Mouse (Mus musculus): ENCODE results near the gene Cdc42bpb.

The Cdc42bpb gene

GRCm38 (mm10) chr12:111340692-111341091, 36.8 kb downstream of the Cdc42bpb start:
- DNase-seq (ENCODE audit: low read depth, low spot score): no peak

- DNase-seq (ENCODE audit: low read depth, low spot score): no peak
Measured at GRCm38 (mm10) chr12:111337864-111338354, 39.6 kb downstream of the Cdc42bpb start.

GRCm38 (mm10) chr12:111333020-111333605, 44.4 kb downstream of the Cdc42bpb start:
- no peak for DNase-seq (ENCODE audit: low read depth, low spot score)

DNA sequence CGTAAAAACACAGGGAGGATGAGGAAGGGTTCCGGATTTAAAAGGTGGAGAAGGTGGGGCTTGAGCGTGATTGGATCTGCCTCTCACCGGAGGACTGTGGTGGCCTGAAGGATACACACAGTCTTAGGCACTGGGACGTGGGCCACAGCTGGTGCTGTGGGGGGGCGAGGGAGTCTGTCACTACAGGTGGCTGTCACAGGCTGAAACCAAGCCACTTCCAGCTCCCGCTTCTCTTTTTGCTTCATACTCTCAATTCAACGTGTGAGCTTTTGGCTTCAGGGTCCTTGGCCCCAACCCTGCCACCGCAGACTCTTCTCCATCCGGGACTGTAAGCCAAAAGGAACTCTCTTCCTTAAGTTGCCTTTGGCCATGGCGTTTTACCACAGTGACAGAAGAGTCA, 45.1 kb downstream of the Cdc42bpb start:
- no peak for DNase-seq (ENCODE audit: low read depth, low spot score)

DNA sequence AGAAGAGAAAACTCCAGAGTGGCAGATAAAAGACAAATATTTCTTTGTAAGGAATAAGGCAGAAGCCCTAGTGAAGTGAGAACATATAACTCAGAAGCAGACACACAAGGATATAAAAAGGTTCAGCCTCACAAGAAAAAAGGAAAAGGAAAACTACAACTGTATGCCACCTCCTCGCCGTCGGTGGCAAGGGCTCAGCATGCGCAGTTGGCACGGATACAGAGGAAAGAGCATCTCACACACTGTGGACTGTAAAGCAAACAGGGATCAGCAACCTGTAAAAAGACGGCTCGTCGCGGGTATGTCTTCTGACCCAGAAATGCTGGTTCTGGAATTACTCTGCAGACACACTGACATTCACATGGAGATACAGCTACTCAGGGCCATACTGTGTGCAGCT, 45.9 kb downstream of the Cdc42bpb start:
- DNase-seq (ENCODE audit: low read depth, low spot score): no peak

DNA sequence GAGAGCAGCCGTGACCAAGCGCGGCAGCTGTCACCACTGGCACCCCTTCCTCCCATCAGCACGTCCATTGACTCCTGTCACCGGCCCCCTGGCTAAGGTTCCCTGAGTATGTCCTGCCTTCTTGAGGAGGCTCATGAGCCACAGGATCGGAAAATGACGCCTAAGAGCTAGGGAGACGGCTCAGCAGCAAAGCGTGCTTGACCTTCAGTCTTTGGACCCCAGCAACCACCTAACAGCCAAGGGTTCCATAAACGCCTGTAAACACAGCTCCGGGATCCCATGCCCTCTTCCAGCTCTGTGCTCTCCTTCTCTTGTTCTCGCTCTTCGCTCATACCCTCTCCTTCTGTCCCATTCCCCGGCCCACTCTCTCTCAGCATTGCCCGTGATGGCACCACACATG, 48.2 kb downstream of the Cdc42bpb start:
- DNase-seq (ENCODE audit: low read depth, low spot score): no peak

DNA sequence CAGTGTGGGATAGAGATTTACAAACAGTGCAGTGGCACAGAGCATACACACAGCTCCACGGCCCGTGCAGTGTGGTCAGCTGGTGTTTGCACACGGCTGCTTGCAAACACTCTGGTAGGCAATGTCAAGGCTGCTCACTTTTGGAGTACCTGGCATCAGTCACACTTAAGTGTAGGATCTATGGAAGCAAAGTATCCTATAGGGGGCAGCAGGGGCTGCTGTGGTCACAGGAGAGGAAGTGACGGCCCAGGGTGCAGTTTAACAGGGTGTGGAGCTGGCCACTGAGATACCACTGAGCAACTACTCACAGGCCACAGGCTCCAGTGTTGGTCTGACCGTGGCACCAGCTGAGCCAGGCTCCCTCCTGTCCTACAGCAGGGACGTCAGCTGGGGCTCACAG, 49.2 kb downstream of the Cdc42bpb start:
- no peak for DNase-seq (ENCODE audit: low read depth, low spot score)

DNA sequence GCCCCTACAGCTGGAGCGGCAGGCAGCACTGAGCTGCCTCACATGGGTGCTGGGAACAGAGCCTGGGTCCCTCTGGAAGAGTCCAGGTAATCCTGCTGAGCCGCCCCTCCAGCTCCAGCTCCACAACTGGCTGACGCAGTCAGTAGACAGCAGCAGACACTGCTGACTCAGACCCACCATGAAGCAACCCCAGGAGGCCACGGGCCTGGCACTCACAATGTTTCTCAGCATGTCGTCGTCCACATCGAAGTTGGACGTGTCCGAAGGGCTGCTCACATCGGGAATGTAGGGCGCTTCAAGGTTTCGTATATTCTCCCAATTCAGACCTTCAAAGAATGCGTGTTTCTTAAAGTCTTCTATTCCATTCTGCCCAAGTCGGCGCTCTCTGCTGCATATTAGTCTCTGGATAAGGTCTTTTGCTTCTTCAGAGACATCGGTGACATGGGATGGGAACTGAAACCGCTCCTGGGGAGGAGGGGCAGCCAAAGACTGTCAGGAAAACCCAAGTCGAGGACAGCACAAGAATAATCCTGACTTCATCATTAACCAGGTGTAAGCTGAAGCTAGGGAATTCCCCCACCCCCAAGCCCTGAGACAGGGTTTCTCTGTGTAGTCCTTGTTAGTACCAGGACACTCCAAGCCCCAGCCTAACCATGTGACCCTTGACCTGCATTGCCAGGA, 51.6 kb downstream of the Cdc42bpb start:
- no peak for DNase-seq (ENCODE audit: low read depth, low spot score)

DNA sequence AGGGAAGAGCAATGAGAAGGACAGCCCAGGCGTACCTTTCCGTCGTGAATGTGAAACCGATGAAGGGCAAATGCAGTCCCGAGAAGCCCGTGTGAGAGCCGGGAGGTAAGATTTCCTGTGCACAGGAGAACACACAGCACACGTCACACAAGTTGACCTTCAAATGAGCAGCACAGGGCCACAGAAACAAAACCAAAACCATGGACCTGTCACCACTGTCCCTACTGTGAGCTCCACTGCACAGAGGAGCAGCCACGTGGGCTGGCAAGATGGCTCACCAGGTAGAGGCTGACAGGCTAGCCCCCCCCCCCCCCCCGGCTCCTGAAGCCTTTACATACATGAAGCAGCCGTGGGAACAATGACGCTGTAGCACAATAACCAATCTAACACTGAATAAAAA, 52.6 kb downstream of the Cdc42bpb start:
- no peak for DNase-seq (ENCODE audit: low read depth, low spot score)

DNA sequence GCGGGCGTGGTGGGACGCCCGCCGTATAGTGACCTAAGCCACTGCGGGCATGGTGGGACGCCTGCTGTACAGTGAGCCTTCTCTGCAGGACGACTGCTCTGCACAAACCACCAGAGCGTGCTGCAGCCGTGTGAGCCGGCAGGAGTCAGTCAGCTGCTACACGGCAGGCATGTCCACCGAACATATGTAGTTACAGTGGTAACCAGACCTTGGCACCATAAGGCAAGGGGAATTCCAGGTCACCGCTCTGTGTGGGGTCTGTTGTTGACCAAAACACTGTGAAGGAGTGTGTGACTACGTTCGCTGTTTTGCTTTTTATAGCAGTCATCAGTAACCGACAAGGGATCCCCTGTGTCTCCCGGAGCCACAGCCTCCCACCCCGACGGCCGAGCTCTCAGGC, 53.0 kb downstream of the Cdc42bpb start:
- no peak for DNase-seq (ENCODE audit: low read depth, low spot score)

- no peak for DNase-seq (ENCODE audit: low read depth, low spot score)
Measured at GRCm38 (mm10) chr12:111323423-111323822, 54.1 kb downstream of the Cdc42bpb start.

DNA sequence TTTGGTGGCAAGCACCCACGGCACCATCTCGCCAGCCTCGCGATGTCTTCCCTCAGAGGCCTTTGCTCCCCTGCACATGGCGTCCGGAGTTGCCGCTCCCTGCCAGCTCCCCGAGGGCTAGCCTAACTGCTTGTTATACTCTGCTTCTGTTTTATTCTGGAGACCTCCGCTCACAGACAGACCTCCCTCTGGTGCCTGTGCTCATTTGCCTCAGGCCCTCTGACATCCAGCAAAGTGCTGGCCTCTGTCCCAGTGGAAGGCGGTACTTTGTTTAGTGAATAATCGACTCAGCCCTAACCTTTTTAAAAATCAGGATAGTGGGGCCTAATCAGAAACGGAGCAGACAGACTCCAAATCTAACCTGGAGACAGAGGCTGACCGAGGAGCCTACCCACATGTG, 55.7 kb downstream of the Cdc42bpb start:
- no peak for DNase-seq (ENCODE audit: low read depth, low spot score)

- no peak for DNase-seq (ENCODE audit: low read depth, low spot score)
Measured at GRCm38 (mm10) chr12:111320549-111320948, 57.0 kb downstream of the Cdc42bpb start.

GRCm38 (mm10) chr12:111317694-111318093, 59.8 kb downstream of the Cdc42bpb start:
- no peak for DNase-seq (ENCODE audit: low read depth, low spot score)

- no peak for DNase-seq (ENCODE audit: low read depth, low spot score)
Measured at GRCm38 (mm10) chr12:111314273-111314672, 63.2 kb downstream of the Cdc42bpb start.

GRCm38 (mm10) chr12:111311775-111312174, 65.7 kb downstream of the Cdc42bpb start:
- no peak for DNase-seq (ENCODE audit: low read depth, low spot score)

GRCm38 (mm10) chr12:111309931-111310330, 67.6 kb downstream of the Cdc42bpb start:
- no peak for DNase-seq (ENCODE audit: low read depth, low spot score)

- DNase-seq (ENCODE audit: low read depth, low spot score): no peak
Measured at GRCm38 (mm10) chr12:111309256-111309655, 68.3 kb downstream of the Cdc42bpb start.

- DNase-seq (ENCODE audit: low read depth, low spot score): no peak
Measured at GRCm38 (mm10) chr12:111306821-111307220, 70.7 kb downstream of the Cdc42bpb start.

GRCm38 (mm10) chr12:111303702-111304337, 73.7 kb downstream of the Cdc42bpb start:
- no peak for DNase-seq (ENCODE audit: low read depth, low spot score)

DNA sequence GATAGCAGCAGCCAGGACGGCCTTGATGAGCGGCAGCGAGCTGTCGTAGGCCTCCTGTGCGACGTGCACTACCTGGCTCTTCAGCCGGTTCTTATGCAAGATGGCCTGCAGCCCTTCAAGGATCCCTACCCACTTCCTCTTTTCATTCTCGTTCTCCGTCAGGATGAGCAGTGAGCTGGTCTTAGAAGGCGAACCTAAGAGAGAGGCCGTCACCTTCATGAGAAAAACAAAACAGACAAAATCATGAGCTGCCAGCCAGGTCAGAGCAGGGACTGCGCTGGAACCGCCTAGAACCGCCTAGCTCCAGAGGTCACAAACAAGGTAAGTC, 75.5 kb downstream of the Cdc42bpb start:
- DNase-seq (ENCODE audit: low read depth, low spot score): no peak

GRCm38 (mm10) chr12:111301322-111302017, 76.0 kb downstream of the Cdc42bpb start:
- DNase-seq (ENCODE audit: low read depth, low spot score): no peak
